Mouse (Mus musculus) embryonic facial prominence, embryonic 10.5 days (tissue): ENCODE data around the gene 2610528A11Rik. TPM values are rescaled to one million over a fixed set of nuclear protein-coding genes. Genes with fewer than 3 reads are reported as not detected.
A peak's percentile ranks its signal among the peaks of the same experiment; 100 is the strongest.

Experiments used
- DNase-seq: peaks from one replicate; pipeline ENCODE4 v3.0.0-alpha.2; 2017; ENCODE audit warnings: low spot score
- H3K27ac ChIP-seq: fragments of 300-500 bp; sonication (generic); replicated peaks from 2 replicates; pipeline ENCODE4 v1.5.1; 2016; ENCODE audit warnings: mild to moderate bottlenecking
- H3K27me3 ChIP-seq: fragments of 300-500 bp; sonication (generic); replicated peaks from 2 replicates; pipeline ENCODE4 v1.6.1; 2016; ENCODE audit warnings: low read depth, mild to moderate bottlenecking; ENCODE audit not compliant: poor library complexity, severe bottlenecking
- H3K36me3 ChIP-seq: fragments of 300-500 bp; sonication (generic); replicated peaks from 2 replicates; pipeline ENCODE4 v1.6.1; 2016; ENCODE audit warnings: mild to moderate bottlenecking, moderate library complexity
- H3K4me1 ChIP-seq: fragments of 300-500 bp; sonication (generic); 2 replicates; pipeline ENCODE4 v1.6.1; 2016
- H3K4me3 ChIP-seq: fragments of 300-500 bp; sonication (generic); 2 replicates; pipeline ENCODE4 v1.5.1; 2016; ENCODE audit warnings: mild to moderate bottlenecking, moderate library complexity
- H3K9me3 ChIP-seq: fragments of 300-500 bp; sonication (generic); 2 replicates; pipeline ENCODE4 v1.6.1; 2016; ENCODE audit warnings: mild to moderate bottlenecking
- WGBS: fragments of 180-500 bp; shearing (Covaris S2); methylation state at CpG from one replicate; pipeline ENCODE4 v1.1.7; 2016; 5-methylcytosine and 5-hydroxymethylcytosine counted together
- polyA plus RNA-seq: library from polyadenylated mRNA; unstranded; fragments of >200 nt; fragmentation: Nextera tagmentation; extraction: Ambion mirVana; gene quantifications from 2 replicates; pipeline ENCODE4 v1.2.1, GENCODE M21; 2016

Gene 2610528A11Rik
- polyA plus RNA-seq, 1 experiment from 2014 or later = not detected

DNA sequence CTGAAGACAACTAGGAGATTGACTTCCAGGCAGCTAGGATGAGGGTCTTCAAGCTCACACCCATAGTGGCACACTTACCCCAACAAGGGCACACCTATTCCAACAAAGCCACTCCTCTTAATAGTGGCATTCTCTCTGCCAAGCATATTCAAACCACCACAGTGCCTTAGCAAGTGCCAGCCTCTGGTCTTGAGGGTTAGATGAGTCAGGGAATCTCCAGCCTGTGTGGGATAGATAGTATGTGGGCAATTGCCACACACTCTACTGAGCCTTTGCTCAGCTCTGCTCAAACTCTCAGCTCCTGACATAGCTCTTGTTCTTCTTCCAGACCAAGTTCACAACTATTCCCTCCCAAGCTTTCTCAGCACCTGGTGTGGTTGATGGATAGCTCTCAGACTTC, 2.5 kb downstream of the 2610528A11Rik start:
- Histone ChIP-seq H3K27ac (no peak overlapping the region), H3K9me3 (no peaks in the 10 kb centered on the region), H3K36me3 (no peaks in the 10 kb centered on the region), H3K27me3 (no peaks in the 10 kb centered on the region), H3K4me3 (no peak overlapping the region), H3K4me1 (no peaks in the 10 kb centered on the region)
- DNase-seq = no peak

DNA sequence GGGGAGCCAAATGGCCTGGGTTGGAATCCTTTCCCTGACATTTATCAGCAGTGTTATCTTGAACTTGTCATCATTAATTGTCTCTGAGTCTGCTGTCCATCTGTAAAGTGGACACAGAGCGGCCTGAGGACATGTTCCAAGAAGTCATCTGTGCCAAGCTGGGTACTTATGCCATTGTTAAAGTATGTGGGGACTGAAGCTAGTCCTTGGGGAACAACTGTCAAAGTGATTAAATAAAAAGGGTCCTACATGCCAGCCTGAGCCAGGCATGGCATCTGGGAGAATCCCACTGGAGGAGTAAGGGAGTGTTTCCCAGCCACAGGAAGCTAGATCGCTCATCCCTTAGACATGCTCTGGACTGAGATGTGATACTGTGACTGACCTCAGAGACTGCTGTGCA, 3.4 kb downstream of the 2610528A11Rik start:
- Histone ChIP-seq H3K9me3 (no peaks in the 10 kb centered on the region), H3K4me1 (no peaks in the 10 kb centered on the region), H3K27ac (no peak overlapping the region), H3K36me3 (no peaks in the 10 kb centered on the region), H3K4me3 (no peak overlapping the region), H3K27me3 (no peaks in the 10 kb centered on the region)
- DNase-seq = no peak
- 92% methylated on average over 2 of the region's 2 CpGs for WGBS

DNA sequence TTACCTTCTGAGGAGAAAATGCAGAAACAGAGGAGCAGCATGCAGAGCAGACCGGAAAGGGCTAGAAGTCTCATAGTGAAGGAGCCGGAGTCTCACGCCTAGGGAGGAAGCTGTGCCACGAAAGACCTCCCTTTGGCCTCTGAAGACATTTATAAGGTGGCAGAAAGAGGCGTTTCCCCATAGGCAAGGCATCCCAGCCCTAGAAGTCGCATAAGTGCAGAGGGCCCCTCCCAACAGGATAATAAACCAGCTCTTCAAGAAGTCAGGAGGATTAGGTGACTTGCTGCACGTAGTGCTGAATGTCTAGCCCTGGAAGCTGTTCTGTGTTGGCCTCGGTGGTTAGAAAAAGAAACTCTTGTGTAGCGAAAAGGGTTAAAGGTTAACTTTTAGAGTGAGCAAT, 3.8 kb downstream of the 2610528A11Rik start:
- Histone ChIP-seq H3K4me3 (no peak overlapping the region), H3K27ac (no peak overlapping the region), H3K9me3 (no peaks in the 10 kb centered on the region), H3K36me3 (no peaks in the 10 kb centered on the region), H3K27me3 (no peaks in the 10 kb centered on the region), H3K4me1 (no peaks in the 10 kb centered on the region)
- no peak for DNase-seq
- WGBS = 69% methylated on average over 9 of the region's 9 CpGs

DNA sequence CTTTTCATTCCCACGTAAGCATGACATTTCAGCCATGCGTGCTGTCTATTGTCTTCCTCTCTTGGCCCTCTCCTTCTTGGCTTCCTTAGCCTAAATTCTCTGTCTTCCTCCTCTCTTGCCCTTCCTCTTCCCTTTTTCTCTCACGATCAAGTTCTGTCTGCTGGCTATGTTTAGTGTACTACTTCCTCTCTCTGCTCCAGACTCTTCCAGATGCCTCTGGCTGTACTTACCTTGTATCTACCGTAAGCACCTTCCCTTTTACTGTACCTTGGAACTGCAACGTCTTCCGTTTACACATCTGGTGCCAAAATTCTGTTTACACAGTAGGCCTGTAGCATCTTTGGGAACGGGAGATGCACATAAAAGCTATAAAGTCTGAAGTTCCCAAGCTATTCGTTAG, 4.4 kb downstream of the 2610528A11Rik start:
- H3K36me3 ChIP-seq = no peaks in the 10 kb centered on the region
- H3K4me3 ChIP-seq = no peak overlapping the region
- no peaks in the 10 kb centered on the region for H3K27me3 ChIP-seq
- H3K27ac ChIP-seq = no peak overlapping the region
- no peak for DNase-seq
- WGBS = 88% methylated on average over 8 of the region's 8 CpGs
- no peaks in the 10 kb centered on the region for H3K9me3 ChIP-seq
- H3K4me1 ChIP-seq = no peaks in the 10 kb centered on the region

DNA sequence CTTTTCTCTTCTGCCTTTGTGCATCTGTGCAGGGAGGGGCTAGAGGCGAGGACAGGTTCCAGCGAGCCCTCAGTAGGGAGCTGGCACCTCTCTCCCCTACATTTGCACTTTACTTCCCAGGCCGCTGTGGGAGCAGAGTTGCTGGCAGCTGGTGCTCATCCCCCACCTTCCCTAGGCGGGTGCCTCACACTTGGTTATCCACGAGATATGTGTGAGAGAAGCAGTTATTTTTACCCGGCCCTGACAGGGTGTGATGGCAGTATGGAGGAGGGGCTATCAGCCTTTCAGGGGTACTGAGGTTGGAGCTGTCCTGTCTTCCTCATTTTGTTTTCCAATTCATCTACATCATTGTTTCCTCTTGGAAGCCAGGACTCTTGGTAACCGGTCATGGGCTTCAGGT, 8.0 kb downstream of the 2610528A11Rik start:
- Histone ChIP-seq H3K4me3 (no peak overlapping the region), H3K27ac (no peak overlapping the region), H3K4me1 (no peaks in the 10 kb centered on the region), H3K9me3 (no peaks in the 10 kb centered on the region), H3K27me3 (no peaks in the 10 kb centered on the region), H3K36me3 (no peaks in the 10 kb centered on the region)
- DNase-seq = no peak
- WGBS = 49% methylated on average over 7 of the region's 7 CpGs

DNA sequence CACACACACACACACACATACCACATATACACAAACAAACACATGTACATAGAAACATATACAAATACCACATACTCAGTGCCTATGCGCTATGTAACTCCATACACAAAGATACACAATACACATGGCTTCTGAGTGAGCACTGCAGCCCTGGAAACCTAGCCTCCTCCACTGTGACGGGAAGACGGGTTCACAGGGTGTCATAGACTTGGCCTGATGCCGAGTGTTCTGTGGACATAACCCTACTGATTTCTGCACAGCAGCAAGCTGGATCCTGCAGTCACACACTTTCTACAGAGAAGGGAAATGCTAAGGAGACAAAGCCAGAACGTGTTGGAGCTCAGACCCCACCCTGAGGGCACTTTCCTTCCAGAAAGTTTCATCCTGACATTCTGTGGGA, 9.1 kb downstream of the 2610528A11Rik start:
- H3K36me3 ChIP-seq = no peaks in the 10 kb centered on the region
- H3K9me3 ChIP-seq = no peaks in the 10 kb centered on the region
- no peak overlapping the region for H3K4me3 ChIP-seq
- no peaks in the 10 kb centered on the region for H3K4me1 ChIP-seq
- DNase-seq = no peak
- no peak overlapping the region for H3K27ac ChIP-seq
- WGBS = 67% methylated on average over 5 of the region's 5 CpGs
- H3K27me3 ChIP-seq = peaks cover 3% of the 10 kb centered on the region; the same call in 1 of the 2 replicates

DNA sequence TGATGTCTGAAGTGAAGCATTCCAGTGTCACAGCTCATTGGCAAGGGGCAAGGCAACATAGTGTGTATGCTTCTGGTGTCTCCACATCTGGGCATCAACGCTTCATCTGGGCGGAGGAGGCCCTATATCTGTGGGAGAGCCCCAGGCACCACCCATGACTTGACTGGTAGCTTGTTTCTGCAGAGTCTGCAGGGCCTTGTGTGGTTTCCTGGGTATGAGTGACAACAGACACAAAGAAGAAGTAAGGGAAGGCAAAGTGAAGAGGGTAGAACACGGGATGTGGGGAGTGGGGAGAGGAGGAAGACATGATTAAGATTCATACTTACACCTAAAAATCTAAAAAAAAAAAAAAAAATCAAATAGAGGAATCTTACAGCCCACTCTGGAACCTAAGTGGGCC, 11.3 kb downstream of the 2610528A11Rik start:
- WGBS = 82% methylated on average over 3 of the region's 3 CpGs
- peaks cover 9% of the 10 kb centered on the region for H3K4me1 ChIP-seq
- H3K4me3 ChIP-seq = no peak overlapping the region
- H3K27me3 ChIP-seq = peaks cover 25% of the 10 kb centered on the region
- DNase-seq = no peak
- no peak overlapping the region for H3K27ac ChIP-seq
- no peaks in the 10 kb centered on the region for H3K36me3 ChIP-seq
- H3K9me3 ChIP-seq = no peaks in the 10 kb centered on the region

DNA sequence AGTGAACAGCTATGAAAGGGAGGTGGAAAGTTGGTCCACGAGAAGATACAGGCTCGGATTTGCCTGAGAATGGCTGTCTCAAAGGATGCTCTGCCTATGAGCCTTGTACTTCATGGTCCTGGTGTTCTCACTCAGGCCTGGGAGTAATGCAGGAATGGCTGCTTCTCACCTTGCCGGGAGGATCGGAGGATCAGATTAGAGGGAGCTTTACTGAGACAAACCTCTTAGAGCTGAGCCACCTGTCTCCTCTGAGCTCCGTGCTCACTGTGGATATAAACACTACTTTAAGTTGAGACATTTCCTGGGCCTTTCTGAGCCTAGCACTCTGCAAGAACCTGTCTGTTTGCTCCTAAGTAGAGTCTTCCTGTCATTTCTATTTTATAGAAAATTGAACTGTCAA, 12.3 kb downstream of the 2610528A11Rik start:
- WGBS = 70% methylated on average over 5 of the region's 5 CpGs
- H3K4me1 ChIP-seq = peaks cover 9% of the 10 kb centered on the region

DNA sequence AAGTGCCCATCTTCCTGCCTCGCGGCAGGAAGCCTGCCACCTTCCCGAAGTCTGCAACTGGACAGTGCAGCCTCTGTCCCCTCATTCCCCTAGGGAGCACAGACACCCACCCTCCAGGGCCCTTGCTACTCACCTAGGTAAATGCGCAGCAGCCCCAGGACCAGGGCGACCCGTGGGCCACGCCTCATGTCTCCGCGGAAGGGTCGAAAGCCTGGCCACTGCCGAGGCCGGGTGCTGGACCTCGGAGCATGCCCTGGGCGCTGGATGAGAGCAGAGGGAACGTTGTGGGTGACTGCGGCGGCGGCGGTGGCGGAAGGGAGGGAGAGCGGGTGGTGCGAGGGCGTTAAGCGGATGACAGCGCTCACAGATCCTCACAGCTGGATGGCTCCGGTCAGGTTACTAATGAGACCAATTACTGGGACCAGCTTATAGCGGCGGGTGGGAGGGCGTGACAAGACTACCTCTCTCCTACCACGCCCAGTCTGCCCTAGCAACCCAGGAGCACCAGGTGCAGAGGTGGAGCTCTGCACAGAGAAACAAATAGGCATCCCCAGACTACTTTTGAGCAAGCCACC, 15.8 kb downstream of the 2610528A11Rik start, which contains the start of gene Cdhr1:
Cdhr1 (minus strand) TSS at position 392 of the 575 bp plus-strand sequence.
- DNase-seq = peak; percentile 64
- H3K27ac ChIP-seq = peak within 1 kb of the TSS; percentile 40; the same call in 1 of the 2 replicates
- H3K4me1 ChIP-seq = peaks cover 12% of the 10 kb centered on the region
- no peaks in the 10 kb centered on the region for H3K9me3 ChIP-seq
- WGBS = under 1% methylated on average over 30 of the region's 30 CpGs
- peaks cover 47% of the 10 kb centered on the region for H3K27me3 ChIP-seq
- H3K4me3 ChIP-seq = peak within 1 kb of the TSS; percentile 53
- no peaks in the 10 kb centered on the region for H3K36me3 ChIP-seq

More for the DNA sequence above, 12.3 kb downstream of the 2610528A11Rik start:
- DNase-seq = no peak
- Histone ChIP-seq H3K27me3 (peaks cover 35% of the 10 kb centered on the region), H3K4me3 (no peak overlapping the region), H3K9me3 (no peaks in the 10 kb centered on the region), H3K27ac (no peak overlapping the region), H3K36me3 (no peaks in the 10 kb centered on the region)

DNA sequence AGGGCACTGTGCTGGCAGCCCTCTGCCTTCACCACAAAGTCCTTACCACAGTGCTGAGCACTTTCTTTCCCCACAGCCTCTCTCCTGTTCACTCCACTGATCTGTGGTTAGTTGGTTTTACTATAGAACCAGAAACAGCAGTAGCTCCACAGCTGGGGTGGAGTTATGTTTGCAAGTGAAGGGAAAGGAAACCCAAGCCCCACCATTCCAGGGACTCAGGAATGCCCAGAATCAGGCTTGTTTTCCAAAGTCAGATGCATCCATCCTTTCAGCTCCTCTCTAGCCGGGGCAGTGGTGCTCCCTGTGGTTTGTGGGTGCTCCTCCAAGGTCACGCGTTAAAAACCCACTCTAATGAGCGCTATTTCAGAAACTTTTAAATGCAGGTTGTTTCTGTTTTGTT, 18.3 kb downstream of the 2610528A11Rik start:
- Histone ChIP-seq H3K27ac (no peak overlapping the region), H3K27me3 (peaks cover 47% of the 10 kb centered on the region), H3K4me3 (no peak overlapping the region), H3K36me3 (no peaks in the 10 kb centered on the region), H3K9me3 (no peaks in the 10 kb centered on the region), H3K4me1 (peaks cover 12% of the 10 kb centered on the region)
- 90% methylated on average over 4 of the region's 4 CpGs for WGBS
- DNase-seq = no peak

DNA sequence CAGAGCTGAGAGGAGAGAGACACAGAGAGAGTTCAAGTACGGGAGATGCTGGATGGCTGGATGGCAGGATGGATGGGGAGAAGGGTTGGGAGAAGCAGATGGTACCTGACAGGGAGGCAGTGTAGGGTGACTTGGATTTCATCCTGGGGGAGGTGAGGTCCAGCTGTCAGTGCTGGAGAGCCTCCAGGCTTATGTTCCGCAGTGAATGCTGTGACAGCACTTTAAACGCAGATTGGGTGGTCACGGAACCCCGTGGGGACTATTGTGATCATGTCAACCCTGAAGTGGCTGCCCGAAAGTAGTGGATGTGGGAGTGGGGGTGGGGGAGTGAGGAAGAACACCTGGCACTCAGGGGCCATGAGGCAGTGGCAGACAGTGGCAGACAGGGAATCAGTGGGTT, 19.4 kb downstream of the 2610528A11Rik start:
- no peaks in the 10 kb centered on the region for H3K36me3 ChIP-seq
- H3K27ac ChIP-seq = no peak overlapping the region
- no peak for DNase-seq
- H3K4me1 ChIP-seq = peaks cover 12% of the 10 kb centered on the region
- no peaks in the 10 kb centered on the region for H3K9me3 ChIP-seq
- peaks cover 41% of the 10 kb centered on the region for H3K27me3 ChIP-seq
- 82% methylated on average over 6 of the region's 6 CpGs for WGBS
- H3K4me3 ChIP-seq = no peak overlapping the region

DNA sequence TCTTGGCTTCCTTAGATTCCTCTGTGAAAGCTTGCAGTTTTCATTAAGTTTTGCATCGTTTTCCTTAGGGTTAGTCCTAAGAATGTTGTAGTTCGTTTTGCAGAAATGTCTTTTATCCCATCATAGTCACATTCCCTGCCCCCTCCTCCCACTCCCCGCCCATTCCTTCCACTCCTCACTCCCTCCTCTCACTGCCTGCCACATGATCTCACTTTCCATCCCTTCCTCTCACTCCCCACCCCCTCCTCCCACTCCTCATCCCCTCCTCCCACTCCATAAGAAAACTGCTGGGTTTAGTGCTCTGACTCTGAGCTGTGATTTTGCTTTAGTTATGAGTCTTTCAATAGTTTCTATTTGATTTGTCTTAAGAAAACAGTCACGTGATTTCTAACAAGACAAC, 30.1 kb downstream of the 2610528A11Rik start:
- WGBS = 50% methylated on average over 4 of the region's 4 CpGs
- Histone ChIP-seq H3K4me1 (no peaks in the 10 kb centered on the region), H3K4me3 (no peak overlapping the region), H3K36me3 (no peaks in the 10 kb centered on the region), H3K9me3 (no peaks in the 10 kb centered on the region), H3K27ac (no peak overlapping the region), H3K27me3 (no peaks in the 10 kb centered on the region)
- DNase-seq = no peak

DNA sequence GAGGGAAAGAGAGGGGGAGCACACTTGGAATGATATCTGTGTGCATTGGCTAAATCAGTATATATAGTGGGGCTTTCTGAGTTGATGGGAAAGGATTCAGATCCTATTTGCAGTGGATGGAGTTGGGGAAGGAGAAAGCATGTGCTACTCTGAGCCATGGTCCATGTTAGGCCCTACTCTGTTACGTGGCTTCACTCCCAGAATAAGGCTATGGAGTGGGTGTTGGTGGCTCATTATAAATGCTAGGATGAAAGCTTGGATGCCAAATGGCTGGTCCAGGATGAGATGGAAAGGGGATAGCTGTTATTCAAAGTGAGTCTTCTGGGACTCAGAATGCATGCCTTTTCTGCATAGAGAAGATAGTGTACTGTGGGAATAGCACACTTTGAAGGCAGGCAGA, 33.1 kb downstream of the 2610528A11Rik start:
- H3K4me3 ChIP-seq = no peak overlapping the region
- no peak for DNase-seq
- H3K36me3 ChIP-seq = no peaks in the 10 kb centered on the region
- H3K4me1 ChIP-seq = no peaks in the 10 kb centered on the region
- no peak overlapping the region for H3K27ac ChIP-seq
- H3K9me3 ChIP-seq = no peaks in the 10 kb centered on the region
- H3K27me3 ChIP-seq = no peaks in the 10 kb centered on the region
- WGBS = 80% methylated on average over 1 of the region's 1 CpGs
